Mouse (Mus musculus) MEL-GATA-1-ER (cell line): ENCODE measurements around the gene Fance.
"Not testable (repeated sequence)": the region's sequence is repeated elsewhere in the genome, so short reads cannot be mapped to it uniquely, and the experiment has no call there.

Source experiments
- DNase-seq: peaks from one replicate; pipeline ENCODE4 v3.0.0-alpha.2; 2012; ENCODE audit warnings: low read depth; ENCODE audit errors: extremely low read depth

Fance gene

DNA sequence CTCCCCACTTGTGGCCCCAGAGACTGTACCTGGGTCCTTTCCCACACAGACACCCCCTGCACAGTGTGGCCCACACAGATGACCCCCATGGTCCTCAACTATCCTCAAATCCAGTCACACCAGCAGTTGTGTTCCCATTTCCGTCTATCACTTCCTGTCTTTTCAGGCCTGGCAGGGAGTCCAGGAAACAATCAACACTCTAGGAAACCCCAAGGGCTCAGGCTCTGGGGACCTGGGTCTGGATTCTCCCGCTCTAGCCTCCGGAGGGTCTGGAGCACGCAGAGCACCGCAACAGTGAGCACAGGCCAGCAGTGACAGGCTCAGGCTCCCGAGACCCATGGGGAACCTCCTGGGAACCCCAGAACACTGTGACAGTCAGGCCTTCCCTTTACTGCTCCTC lies 34.9 kb downstream of the Fance start:
- DNase-seq: no peak

GRCm38 (mm10) chr17:28349264-28349880 lies 36.1 kb downstream of the Fance start:
- DNase-seq: no peak

DNA sequence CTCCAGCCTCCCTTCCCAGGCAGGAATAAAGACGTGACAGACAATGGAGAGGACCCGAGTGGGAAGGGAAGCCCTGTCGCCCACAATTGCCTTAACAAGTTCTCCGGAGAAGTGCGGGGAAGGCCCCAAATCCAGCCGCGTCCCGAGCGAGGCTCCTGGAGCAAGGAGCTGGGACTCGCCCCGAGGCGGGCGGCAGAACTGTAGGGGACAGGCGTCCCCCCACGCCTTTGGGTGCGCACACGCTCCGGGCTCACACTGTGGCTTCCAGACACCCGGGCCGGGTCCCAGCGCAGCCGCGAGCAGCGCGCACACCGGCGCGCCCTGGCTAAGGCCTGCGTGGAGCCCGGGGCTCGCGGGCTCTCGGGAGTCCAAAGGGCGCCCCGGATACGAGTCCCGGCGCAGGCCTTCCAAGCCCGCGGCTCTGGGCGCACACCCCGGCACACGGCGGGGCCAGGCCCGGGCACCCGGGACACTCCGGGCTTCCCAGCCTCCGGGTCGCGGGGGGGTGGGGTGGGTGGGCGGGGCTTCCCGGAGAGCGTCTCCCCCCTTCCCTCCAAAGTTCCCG lies 36.7 kb downstream of the Fance start:
- DNase-seq: no peak

- DNase-seq: no peak
Observed at GRCm38 (mm10) chr17:28350466-28351352, 37.4 kb downstream of the Fance start, which contains the start of gene Tead3. Tead3 (minus strand) TSS chr17:28350817.

GRCm38 (mm10) chr17:28351353-28351890 lies 38.1 kb downstream of the Fance start:
- DNase-seq: no peak

- DNase-seq: no peak
Observed at GRCm38 (mm10) chr17:28352018-28352417, 38.7 kb downstream of the Fance start.

GRCm38 (mm10) chr17:28355871-28356270 lies 42.6 kb downstream of the Fance start:
- DNase-seq: no peak

DNA sequence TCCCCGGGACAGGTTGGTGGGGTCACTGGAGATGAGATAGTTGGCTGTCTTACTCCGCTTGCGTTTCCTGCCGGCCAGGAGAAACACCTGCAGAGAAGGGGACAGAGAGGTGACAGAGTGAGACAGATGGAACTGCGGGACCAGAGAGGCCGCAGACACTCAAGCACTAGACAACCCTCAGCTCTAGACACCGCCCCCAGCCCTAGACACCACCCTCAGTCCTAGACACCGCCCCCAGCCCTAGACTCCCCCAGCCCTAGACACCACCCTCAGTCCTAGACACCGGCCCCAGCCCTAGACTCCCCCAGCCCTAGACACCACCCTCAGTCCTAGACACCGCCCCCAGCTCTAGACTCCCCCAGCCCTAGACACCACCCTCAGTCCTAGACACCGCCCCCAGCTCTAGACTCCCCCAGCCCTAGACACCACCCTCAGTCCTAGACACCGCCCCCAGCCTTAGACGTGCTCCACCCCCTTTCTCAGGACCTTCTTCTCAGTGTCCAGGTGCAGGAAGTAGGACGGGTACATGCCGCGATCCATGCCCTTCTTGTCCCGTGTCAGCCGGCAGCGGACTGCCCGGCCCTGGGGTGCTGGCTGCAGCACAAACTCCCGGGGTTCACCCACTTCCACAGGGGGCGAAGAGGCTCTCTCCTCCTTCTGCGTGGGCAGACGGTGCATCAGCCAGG lies 45.4 kb downstream of the Fance start:
- DNase-seq: not testable (repeated sequence)

- DNase-seq: no peak
Observed at GRCm38 (mm10) chr17:28360531-28361277, 47.4 kb downstream of the Fance start.

DNA sequence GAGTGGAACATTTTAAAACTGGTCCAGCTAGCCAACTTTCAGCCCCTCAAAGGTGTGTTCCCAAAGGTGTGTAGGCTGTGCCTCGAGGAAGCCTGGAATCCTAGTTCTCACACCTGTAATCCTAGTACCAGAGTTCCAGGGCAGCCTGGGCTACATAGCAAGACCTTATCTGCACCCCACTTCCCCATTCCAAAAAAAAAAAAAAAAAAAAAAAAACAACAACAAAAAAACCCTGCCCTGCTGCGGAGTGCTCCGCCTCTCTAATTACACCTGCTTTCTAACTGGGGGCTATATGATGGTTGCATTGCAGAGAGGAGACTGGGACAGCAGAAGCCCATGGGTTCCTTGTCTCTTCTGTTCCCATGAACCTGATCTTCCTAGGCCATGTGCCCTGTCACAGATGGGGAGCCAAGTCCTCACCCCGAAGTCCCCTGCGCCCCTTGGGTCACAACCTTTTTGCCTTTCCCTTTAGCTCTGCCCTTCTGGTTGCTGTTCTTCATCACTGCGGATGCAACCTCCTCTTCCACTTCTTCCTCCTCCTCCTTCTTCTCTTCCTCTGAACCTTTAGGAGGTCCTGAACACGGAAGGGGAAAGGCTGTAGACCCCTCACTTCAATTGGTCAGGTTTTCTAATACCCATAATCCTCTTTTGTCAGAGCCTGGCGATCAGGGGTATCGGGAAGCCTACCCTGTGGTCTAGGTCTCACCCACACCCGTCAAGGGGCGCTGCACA lies 48.8 kb downstream of the Fance start:
- DNase-seq: no peak

- no peak for DNase-seq
Observed at GRCm38 (mm10) chr17:28362653-28363292, 49.5 kb downstream of the Fance start.

- DNase-seq: no peak
Observed at GRCm38 (mm10) chr17:28363507-28363906, 50.2 kb downstream of the Fance start.

DNA sequence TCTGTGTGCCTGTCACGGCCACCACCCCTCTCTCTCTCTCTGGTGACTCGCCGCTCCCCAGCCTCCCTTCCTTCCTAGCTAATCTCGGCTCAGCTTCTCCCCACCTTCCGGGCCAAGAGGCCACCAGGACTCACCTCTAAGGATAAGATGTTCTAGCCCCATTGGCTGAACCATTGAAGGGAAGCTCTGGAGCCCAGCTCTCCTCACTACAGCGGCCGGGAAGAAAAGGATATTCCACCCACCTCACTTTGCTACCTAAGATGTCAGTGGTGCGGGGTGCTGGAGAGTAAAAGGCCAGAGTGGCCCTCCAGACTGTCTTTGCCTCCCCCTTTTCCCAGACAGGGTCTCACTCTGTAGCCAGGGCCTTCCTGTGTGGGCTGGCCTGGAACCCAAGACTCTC lies 51.8 kb downstream of the Fance start, which contains the start of gene Tulp1:
Gene Tulp1 (minus strand): TSS at position 101 of the 400 bp plus-strand sequence.
- no peak for DNase-seq

DNA sequence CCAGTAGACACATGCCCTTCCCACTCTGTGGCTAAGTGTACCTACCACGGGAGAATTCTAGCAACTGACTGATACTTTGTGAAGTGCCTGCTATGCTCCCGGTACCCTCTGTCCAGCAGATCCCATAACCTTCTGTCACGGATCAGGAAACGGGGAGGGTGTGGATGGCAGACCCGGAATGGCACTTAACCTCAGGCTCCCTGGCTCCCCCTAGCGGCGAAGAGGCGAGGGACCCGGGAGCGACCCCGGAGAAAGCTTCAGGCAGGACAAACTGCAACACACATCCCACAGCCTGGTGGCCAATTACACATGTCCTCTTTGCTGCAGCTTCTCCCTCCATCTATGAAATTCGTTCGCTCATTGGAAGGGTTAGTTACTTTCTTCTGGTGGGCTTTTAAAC lies 55.1 kb downstream of the Fance start:
- DNase-seq: no peak

DNA sequence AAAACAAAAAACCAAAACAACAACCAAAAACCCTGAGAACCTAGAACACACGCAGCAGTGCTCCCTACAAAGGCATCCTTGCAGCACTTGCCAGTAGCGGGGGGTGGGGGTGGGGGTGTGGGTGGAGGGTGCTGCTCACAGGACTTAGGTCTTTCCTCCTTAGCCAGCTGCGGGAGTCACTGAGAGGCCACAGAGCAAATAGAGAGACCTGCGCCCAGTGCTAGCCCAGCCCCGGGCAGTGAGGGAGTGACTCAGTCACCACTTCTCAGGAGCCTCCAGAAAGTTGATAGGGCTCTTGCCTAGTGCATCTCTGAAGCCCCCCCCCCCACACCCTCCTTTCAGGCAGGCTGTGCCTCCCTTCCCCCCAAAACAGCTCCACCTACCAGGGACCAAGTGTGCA lies 55.7 kb downstream of the Fance start:
- no peak for DNase-seq

DNA sequence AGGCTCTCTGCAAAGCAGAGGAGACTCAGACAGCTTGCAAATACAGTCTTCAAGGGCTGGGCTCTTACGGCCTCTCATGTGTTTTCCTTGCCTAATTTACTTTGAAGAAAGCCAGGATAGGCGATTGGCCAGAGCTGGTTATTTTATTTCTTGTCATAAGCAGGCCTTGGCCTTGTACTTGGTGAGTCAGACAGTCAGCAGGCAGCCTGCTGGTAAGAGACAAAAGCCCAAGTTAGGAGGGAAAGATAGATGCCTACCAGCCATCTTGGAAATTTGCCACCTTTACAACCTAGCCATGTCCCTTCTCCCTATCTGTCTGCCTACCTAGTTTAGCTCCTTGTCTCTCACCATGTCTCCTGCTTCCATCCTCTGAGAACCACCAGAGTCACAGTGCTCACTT lies 58.0 kb downstream of the Fance start:
- DNase-seq: no peak

DNA sequence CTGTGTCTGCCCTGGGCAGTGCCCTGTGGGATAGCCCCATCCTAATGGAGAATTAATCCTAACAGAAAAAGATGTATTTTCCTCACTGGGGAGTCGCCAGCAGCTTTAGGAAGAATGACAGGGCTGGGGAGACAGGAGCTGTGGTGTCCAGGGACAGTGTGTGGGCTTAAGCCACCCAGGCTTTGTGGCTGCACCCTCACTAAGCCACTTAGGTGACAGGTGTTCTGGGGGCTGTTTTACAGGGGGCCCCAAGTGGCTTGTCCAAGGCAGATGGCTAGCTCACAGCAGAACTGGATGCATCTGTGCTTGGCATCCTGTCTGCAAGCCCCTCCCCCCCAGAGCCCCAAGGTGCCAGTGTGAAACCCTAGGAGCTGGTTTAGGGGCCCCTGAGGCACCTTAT lies 58.6 kb downstream of the Fance start:
- no peak for DNase-seq

DNA sequence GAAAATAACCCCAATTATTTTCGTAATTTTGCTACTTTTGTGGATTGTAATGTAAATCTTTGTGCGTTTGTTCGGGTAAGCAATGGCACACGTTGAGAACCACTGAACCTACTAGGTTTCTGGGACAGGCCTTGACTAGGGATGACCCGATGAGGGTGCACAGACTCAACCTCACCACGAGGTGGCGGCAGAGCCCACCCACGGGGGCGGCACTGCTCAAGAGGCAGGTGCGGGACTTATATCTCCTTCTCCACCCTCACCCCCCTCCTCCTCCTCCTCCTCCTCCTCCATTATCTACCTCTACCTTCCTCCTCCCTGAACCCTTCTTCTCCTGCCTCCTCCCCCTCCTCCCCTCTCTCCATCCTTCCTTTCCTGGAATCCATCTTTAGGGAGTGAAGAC lies 60.5 kb downstream of the Fance start:
- DNase-seq: no peak

GRCm38 (mm10) chr17:28374494-28374893 lies 61.2 kb downstream of the Fance start:
- no peak for DNase-seq
